9 mouse cellular contexts compared by ENCODE assay signal in the genomic region with DNA sequence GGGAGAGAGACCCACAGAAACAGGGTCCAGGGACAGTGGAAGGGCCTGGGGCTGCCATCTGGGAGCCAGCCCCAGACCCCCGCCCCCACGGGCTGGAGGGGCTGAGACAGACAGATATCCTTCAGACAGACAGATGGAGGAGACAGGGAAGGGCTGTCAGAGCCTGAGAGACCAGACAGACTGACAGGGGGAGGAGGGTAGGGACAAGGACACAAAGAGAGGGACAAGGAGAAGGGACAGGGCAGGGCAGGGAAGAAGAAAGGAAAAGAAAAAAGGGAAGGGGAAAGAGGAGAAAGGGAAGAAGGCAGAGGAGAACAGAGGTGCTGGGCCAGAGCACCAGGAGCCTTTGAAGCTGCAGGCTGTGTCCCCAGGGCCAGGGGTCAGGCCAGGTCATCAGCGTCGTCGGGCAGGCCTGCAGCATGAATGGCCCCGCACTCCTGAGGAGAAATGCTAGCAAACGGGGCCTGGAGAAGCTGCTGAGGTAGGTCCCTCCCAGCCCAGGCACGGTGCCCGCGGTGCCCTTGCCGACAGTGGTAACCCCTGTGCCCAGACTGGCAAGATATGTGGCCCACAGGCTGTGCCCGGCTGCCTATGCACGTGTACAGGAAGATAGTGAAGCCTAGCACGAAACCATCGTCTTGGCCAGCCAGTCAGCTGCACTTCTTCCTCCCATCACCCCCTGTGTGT. TPM values are rescaled to one million over a fixed set of nuclear protein-coding genes. Genes with fewer than 3 reads are reported as not detected.
DNase-seq lines count a peak whose midpoint lies in the region; ATAC-seq and TF ChIP-seq lines count a peak whose summit lies in the region.
"Had no signal": no experiment of that assay in that cellular context is flagged by ENCODE, and none has a peak within 500 bp of the region (broad histone marks: within the 10 kb centered on the region; RNA-seq: fewer than 3 reads in every experiment).

No protein-coding gene starts in this region.

- H3K27me3 ChIP-seq in intestine, postnatal 0 days (replicated peaks; ENCODE audit: control insufficient read depth, insufficient read depth, low read length), result no peaks in the 10 kb centered on the region
- H3K27me3 ChIP-seq: liver, embryonic 15.5 days had no signal

- TF ChIP-seq CTCF in intestine, postnatal 0 days (IDR thresholded peaks at IDR 0.05; ENCODE audit: low read depth), result no peak

- peak overlapping the region; percentile 43 for H3K4me2 ChIP-seq in intestine, postnatal 0 days (replicated peaks; ENCODE audit: low read depth)
- H3K4me2 ChIP-seq: liver, embryonic 15.5 days had no signal

- H3K9me3 ChIP-seq in intestine, postnatal 0 days (ENCODE audit: control insufficient read depth), result no peaks in the 10 kb centered on the region
- H3K9me3 ChIP-seq: liver, embryonic 15.5 days had no signal

- H3K36me3 ChIP-seq in intestine, postnatal 0 days (ENCODE audit: control insufficient read depth, insufficient read depth), result no peaks in the 10 kb centered on the region
- H3K36me3 ChIP-seq: liver, embryonic 15.5 days had no signal

- H3K27ac ChIP-seq in intestine, postnatal 0 days (ENCODE audit: low read depth, low read length), result peak overlapping the region; percentile 73
- H3K27ac ChIP-seq: liver, embryonic 15.5 days had no signal

- H3K4me3 ChIP-seq in intestine, postnatal 0 days (ENCODE audit: low read depth, low read length), result peak overlapping the region; percentile 11; the same call in 1 of the 2 replicates
- H3K4me3 ChIP-seq: liver, embryonic 15.5 days had no signal

- WGBS in intestine, postnatal 0 days, result 56% methylated on average over 15 of the region's 15 CpGs

- no peak for ATAC-seq in intestine, postnatal 0 days

- H3K4me1 ChIP-seq in intestine, postnatal 0 days (replicated peaks; ENCODE audit: control insufficient read depth, insufficient read depth, low read length), result no peaks in the 10 kb centered on the region
- H3K4me1 ChIP-seq: liver, embryonic 15.5 days had no signal

- DNase-seq in cerebellum, postnatal 10 days, result peak; percentile 75 to 81
- no peak for DNase-seq in cerebellum, adult 8-10 months
- DNase-seq in urinary bladder, adult 2 months (ENCODE audit: low spot score), result peak; percentile 32
- no peak for DNase-seq in urinary bladder, postnatal 25 days (ENCODE audit: low spot score)
- DNase-seq in testis, postnatal 10 days (ENCODE audit: low spot score), result peak; percentile 72
- DNase-seq in urinary bladder, postnatal 10 days (ENCODE audit: low spot score), result no peak
- DNase-seq in retina, embryonic 14.5 days (ENCODE audit: low spot score), result no peak

- 0 out of 2 replicates have a peak overlapping the region, but pooled peaks have one; percentile 17 for H3K9ac ChIP-seq in intestine, postnatal 0 days (ENCODE audit: low read depth, low read length)
- H3K9ac ChIP-seq: liver, embryonic 15.5 days had no signal

RNA-seq across cellular contexts. Expression of a gene that starts 11.4 kb away (rescaled TPM):
- 379 and 420 TPM in 2 replicates for polyA plus RNA-seq in urinary bladder, adult 2 months (2012; rRNA removed)
- polyA plus RNA-seq in intestine, postnatal 0 days (2015; fragmentation: Nextera tagmentation; extraction: Ambion mirVana), result 55.2 and 61.8 TPM in 2 replicates

RNA-seq across cellular contexts. Expression of a gene that starts 26.6 kb away (rescaled TPM):
- 74.3 and 79.9 TPM in 2 replicates for polyA plus RNA-seq in urinary bladder, adult 2 months (2012; rRNA removed)
- 3.0 TPM in 2 replicates for polyA plus RNA-seq in intestine, postnatal 0 days (2015; fragmentation: Nextera tagmentation; extraction: Ambion mirVana)

RNA-seq across cellular contexts. Expression of a gene that starts 30.4 kb away (rescaled TPM):
- 39.4 and 48.2 TPM in 2 replicates for polyA plus RNA-seq in urinary bladder, adult 2 months (2012; rRNA removed)
- polyA plus RNA-seq in intestine, postnatal 0 days (2015; fragmentation: Nextera tagmentation; extraction: Ambion mirVana), result 1.9 and 2.4 TPM in 2 replicates

RNA-seq across cellular contexts. Expression of a gene that starts 37.4 kb away (rescaled TPM):
- 316 and 420 TPM in 2 replicates for polyA plus RNA-seq in urinary bladder, adult 2 months (2012; rRNA removed)
- polyA plus RNA-seq in intestine, postnatal 0 days (2015; fragmentation: Nextera tagmentation; extraction: Ambion mirVana), result 0.60 and 1.3 TPM in 2 replicates

Comparison
In these comparisons a context has a peak if more than half of its experiments do, and no peak if none do; other contexts are left out.
1. DNase-seq: peak in cerebellum, postnatal 10 days (2 of 2), urinary bladder, adult 2 months (single experiment) and testis, postnatal 10 days (single experiment); none in cerebellum, adult 8-10 months (single experiment), urinary bladder, postnatal 25 days (single experiment), urinary bladder, postnatal 10 days (single experiment) and retina, embryonic 14.5 days (single experiment).
2. RNA of a gene that starts 26.6 kb away (polyA plus RNA-seq): 74.3 to 79.9 TPM in urinary bladder, adult 2 months; 3.0 TPM in intestine, postnatal 0 days; every median in the first group is over 10 times any median in the second.
3. RNA of a gene that starts 30.4 kb away (polyA plus RNA-seq): 39.4 to 48.2 TPM in urinary bladder, adult 2 months; 1.9 to 2.4 TPM in intestine, postnatal 0 days; every median in the first group is over 10 times any median in the second.